Mouse (Mus musculus) olfactory bulb, adult 2 months (tissue): Measurements from ENCODE around the gene Wscd2. TPM values are rescaled to one million over a fixed set of nuclear protein-coding genes. Genes with fewer than 3 reads are reported as not detected.

ENCODE experiments used
- H3K27ac ChIP-seq: fragments of 200-500 bp; 2 replicates; pipeline ENCODE4 v1.5.1; 2012; ENCODE audit warnings: low read depth, low read length; ENCODE audit not compliant: insufficient read depth
- H3K4me1 ChIP-seq: fragments of 200-500 bp; 2 replicates; pipeline ENCODE4 v1.6.1; 2012; ENCODE audit warnings: low read length; ENCODE audit not compliant: control insufficient read depth, insufficient read depth
- H3K4me3 ChIP-seq: fragments of 200-500 bp; 2 replicates; pipeline ENCODE4 v1.5.1; 2012; ENCODE audit warnings: mild to moderate bottlenecking, low read depth, low read length, moderate library complexity; ENCODE audit not compliant: insufficient read depth
- CTCF ChIP-seq: fragments of 200-500 bp; IDR thresholded peaks from 2 replicates; pipeline ENCODE4 v1.5.1; 2012; ENCODE audit warnings: low read depth, mild to moderate bottlenecking, low read length, moderate library complexity; ENCODE audit not compliant: insufficient read depth
- POLR2A ChIP-seq: fragments of 200-500 bp; IDR thresholded peaks from 2 replicates; pipeline ENCODE4 v1.6.1; 2012; ENCODE audit warnings: mild to moderate bottlenecking, low read depth, low read length, moderate library complexity; ENCODE audit not compliant: insufficient read depth
- WGBS: fragments of 180-500 bp; shearing (Covaris S2); methylation state at CpG from one replicate; pipeline ENCODE4 v1.1.7; 2018; 5-methylcytosine and 5-hydroxymethylcytosine counted together
- polyA plus RNA-seq: library from polyadenylated mRNA; stranded (reverse); fragments of >200 nt; gene quantifications from 2 replicates; pipeline ENCODE4 v1.2.4, GENCODE M21; 2012; ENCODE audit warnings: low replicate concordance; ENCODE audit not compliant: missing spikeins, insufficient read depth, insufficient read length

Wscd2 gene
- polyA plus RNA-seq: not detected in 2 replicates

DNA sequence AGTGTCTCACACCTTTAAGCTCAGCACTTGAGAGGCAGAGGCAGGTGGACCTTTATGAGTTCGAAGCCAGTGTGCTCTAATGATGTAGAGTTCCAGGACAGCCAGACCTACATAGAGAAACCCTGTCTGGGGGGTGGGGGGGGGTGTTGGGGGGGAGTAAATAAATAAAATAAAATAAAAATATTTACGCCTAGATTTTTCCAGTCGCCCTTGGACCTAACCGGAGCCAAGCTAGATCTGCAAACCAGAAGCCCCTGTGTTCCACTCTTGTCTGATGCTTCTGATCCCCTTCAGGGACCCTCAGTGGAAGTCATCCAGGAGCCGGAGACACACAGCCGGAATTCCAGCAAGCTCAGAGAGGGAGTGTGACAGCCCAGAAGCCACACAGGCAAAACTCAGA lies at the start of gene Wscd2:
TSS of gene Wscd2 (plus strand) at position 301 of the 400 bp plus-strand sequence.
- 49% methylated on average over 6 of the region's 6 CpGs for WGBS
- Histone ChIP-seq H3K4me1 (peaks cover 20% of the 10 kb centered on the region), H3K4me3 (peak within 1 kb of the TSS; percentile 77), H3K27ac (peak within 1 kb of the TSS; percentile 82)
- TF ChIP-seq CTCF (no peak), POLR2A (no peak)

DNA sequence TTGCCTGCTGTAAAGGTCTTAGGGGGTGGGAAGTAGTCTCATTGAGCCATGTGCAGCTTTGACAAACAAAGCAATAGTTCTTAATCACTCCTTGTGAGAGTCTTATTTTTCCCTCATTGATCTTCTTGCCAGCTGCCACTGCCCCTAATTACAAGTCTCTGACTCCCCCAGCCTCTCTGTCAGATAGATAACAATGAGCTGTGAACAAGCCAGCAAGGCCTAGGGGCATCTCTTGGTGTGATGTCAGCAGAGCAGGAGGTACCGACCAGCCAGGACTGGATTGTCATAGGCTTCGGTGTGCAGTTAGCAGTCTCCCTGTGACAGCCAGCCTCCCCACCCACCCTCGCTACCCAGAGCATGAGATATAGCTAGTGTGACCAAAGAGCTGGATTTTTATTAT lies 48.0 kb upstream of the Wscd2 start:
- WGBS: 52% methylated on average over 3 of the region's 3 CpGs
- H3K4me1 ChIP-seq: peaks cover 7% of the 10 kb centered on the region
- no peak overlapping the region for H3K4me3 ChIP-seq
- no peak overlapping the region for H3K27ac ChIP-seq
- TF ChIP-seq CTCF (no peak), POLR2A (no peak)

DNA sequence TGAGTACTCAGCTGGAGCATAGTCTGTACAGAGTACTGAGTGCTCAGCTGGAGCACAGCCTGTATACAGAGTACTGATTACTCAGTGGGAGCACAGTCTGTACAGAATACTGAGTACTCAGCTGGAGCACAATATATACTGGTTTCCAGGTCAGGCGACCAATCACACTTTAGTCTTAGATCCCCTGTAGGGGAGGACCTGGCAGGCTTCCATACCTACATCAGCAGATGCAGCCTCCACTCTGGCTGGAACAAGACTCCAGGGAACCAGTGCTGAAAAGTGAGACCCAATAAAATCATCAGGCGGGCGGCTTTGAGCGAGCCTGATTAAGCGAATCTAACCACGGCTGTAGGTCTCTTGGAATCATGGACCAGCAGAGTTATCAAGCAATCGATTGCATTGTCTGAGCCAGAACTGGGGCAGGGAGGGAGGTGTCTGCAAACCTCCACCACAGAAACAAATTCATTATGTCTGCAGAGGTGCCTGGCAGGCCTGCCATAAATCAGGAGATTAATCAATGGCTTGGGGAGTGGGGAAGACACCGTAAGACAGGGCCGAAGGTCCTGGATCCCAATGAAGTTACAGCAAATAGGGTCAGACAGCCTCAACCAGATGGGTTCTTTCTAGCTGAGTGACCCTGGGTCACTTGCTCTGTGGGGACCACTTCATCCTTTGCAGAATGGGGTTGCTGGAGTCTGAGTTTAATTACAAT lies 42.0 kb upstream of the Wscd2 start:
- Histone ChIP-seq H3K4me1 (peaks cover 6% of the 10 kb centered on the region; the same call in 1 of the 2 replicates), H3K27ac (no peak overlapping the region), H3K4me3 (no peak overlapping the region)
- 79% methylated on average over 9 of the region's 9 CpGs for WGBS
- TF ChIP-seq CTCF (no peak), POLR2A (no peak)

DNA sequence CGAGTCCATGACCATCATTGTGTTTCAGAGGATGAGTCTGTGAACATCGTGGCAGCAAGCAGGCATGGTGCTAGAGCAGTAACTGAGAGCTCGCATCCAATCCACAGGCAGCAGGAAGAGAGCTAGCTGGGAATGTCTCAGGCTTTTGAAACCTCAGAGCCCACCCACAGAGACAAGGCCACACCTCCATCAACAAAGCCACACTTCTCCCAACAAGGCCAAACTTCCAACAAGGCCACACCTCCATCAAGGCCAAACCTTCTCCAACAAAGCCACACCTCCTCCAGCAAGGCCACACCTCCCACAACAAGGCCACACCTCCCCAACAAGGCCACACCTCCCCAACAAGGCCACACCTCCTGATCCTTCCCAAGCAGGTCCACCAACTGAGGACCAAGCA lies 40.8 kb upstream of the Wscd2 start:
- TF ChIP-seq CTCF: no peak
- TF ChIP-seq POLR2A: no peak
- WGBS: 94% methylated on average over 3 of the region's 3 CpGs
- Histone ChIP-seq H3K27ac (no peak overlapping the region), H3K4me1 (peaks cover 6% of the 10 kb centered on the region; the same call in 1 of the 2 replicates), H3K4me3 (no peak overlapping the region)

DNA sequence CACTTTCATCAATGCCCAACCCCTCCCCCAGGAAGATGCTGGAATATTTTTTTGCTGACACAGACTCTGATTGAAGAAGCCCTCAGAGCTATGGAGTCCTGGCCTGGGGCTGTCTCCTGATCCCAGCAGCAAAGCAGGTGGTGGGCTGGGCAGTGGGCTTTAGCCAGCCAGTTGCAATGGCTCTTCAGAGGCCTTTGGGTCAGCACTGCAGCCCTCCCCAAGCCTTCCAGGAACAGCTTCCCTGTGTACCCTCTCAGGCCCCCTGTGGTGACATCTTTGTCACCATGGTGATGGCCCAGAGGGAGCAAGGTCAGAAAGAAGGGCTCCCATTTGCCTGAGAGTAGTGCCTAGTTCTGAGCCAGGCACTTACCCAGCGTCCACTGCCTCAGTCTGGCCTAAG lies 37.4 kb upstream of the Wscd2 start:
- H3K27ac ChIP-seq: no peak overlapping the region
- H3K4me1 ChIP-seq: peaks cover 6% of the 10 kb centered on the region; the same call in 1 of the 2 replicates
- 64% methylated on average over 1 of the region's 1 CpGs for WGBS
- H3K4me3 ChIP-seq: no peak overlapping the region
- TF ChIP-seq POLR2A (no peak), CTCF (no peak)

DNA sequence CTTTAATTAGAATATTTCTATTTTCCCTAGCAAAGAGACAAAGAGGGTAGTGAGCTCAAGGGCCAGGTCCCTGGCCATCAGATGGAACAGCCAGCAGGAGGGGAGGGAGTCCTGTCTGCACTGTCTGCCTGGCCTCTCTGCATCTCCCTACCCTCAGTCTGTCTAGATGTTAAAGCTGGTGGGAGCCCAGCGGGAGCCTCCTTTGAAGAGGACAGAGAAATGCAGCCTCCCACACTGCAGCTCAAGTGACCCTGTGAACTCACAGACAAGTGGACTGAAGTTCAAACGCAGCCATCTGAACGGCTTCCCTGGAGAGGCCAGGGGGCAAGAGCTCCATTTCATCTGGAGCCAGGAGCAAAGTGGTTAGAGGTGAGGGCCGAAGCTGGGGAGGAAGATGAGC lies 36.8 kb upstream of the Wscd2 start:
- 53% methylated on average over 4 of the region's 4 CpGs for WGBS
- TF ChIP-seq CTCF: no peak
- no peak for TF ChIP-seq POLR2A
- peaks cover 6% of the 10 kb centered on the region; the same call in 1 of the 2 replicates for H3K4me1 ChIP-seq
- no peak overlapping the region for H3K4me3 ChIP-seq
- no peak overlapping the region for H3K27ac ChIP-seq

DNA sequence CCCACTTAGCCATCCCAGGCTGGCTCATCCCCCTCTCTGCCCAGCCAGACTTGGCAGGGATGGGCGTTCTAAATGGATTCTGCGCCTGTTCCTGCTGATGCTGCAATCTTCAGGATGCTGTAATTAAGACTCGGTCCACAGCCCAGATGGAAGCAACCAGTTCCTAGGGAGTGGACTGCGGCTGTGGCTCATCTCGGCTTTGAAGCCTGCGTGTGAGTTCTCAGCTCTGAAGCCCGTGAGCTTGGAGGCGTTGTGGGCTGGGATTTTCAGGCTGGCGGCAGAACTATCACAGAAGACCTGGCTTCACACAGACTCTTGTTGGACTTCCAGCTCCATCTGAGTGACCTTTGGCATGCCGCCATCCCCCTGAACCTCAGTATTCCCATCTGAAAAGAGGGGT lies 34.1 kb upstream of the Wscd2 start:
- TF ChIP-seq POLR2A (no peak), CTCF (no peak)
- Histone ChIP-seq H3K27ac (no peak overlapping the region), H3K4me1 (peaks cover 6% of the 10 kb centered on the region; the same call in 1 of the 2 replicates), H3K4me3 (no peak overlapping the region)
- WGBS: 67% methylated on average over 10 of the region's 10 CpGs

DNA sequence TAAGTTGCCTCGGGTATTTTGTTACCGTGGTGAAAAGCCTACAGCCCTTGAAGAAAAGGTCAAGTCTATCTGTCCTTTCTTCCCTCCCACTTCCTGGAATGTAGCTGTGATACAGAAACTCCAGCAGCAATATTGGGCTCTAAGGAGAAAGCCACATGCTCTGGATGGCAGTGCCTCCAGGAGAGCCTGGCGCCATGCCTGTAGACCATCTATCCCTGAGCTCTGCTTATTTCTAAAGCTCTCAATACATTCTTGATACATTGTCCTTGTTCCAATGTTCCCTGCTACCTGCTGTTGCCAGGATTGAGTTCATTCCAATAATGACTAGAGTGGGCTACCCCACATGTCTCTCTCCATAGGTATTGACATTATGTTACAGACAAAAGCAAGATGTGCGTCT lies 33.4 kb upstream of the Wscd2 start:
- H3K4me1 ChIP-seq: peaks cover 10% of the 10 kb centered on the region; the same call in 1 of the 2 replicates
- TF ChIP-seq POLR2A: no peak
- TF ChIP-seq CTCF: no peak
- H3K27ac ChIP-seq: no peak overlapping the region
- no peak overlapping the region for H3K4me3 ChIP-seq
- 77% methylated on average over 4 of the region's 4 CpGs for WGBS

DNA sequence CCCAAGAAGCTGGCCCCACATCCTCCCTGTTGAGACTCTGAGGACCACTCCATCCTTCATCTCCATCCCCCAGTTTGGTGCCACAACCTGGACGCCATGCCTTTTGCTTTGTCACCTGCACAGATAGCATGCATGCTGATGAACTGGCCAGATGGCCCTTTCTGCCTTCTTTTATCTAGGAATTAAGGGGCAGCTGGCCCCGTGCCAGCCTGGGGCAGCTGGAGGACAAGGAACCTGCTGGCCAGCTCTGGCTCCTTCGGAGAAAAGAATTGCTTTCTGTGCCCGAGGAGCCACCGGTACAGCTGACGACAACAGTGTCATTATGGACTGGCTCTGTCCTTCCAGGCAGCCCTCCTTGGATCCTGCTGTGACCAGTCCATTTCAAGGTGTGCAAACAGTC lies 32.9 kb upstream of the Wscd2 start:
- Histone ChIP-seq H3K27ac (no peak overlapping the region), H3K4me3 (no peak overlapping the region), H3K4me1 (peaks cover 14% of the 10 kb centered on the region; the same call in 1 of the 2 replicates)
- TF ChIP-seq CTCF: no peak
- TF ChIP-seq POLR2A: no peak
- WGBS: 50% methylated on average over 6 of the region's 6 CpGs

DNA sequence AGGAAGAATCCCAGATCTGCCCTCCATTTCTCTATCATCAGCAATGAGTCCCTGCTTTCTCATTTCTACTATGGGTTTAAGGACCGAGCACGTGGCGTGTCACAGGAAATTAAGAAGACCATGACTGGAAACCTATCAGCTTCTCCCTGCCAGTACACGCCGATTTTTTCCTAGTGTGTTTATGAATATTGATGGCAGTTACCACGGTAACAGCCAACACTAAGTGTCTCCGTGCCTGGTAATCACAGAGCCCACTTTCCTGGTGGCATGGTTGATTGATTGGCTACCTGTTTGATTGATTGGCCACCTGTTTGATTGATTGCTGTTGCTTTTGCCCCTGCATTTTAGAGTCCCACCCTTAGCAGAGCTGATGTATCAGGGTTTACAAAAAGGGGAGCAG lies 30.2 kb upstream of the Wscd2 start:
- 80% methylated on average over 7 of the region's 7 CpGs for WGBS
- Histone ChIP-seq H3K27ac (no peak overlapping the region), H3K4me1 (peaks cover 12% of the 10 kb centered on the region; the same call in 1 of the 2 replicates), H3K4me3 (no peak overlapping the region)
- TF ChIP-seq CTCF: no peak
- no peak for TF ChIP-seq POLR2A
